Mouse (Mus musculus): ENCODE data around the gene Zmym3.
"Not testable (repeated sequence)": the region's sequence is repeated elsewhere in the genome, so short reads cannot be mapped to it uniquely, and the experiment has no call there.

Zmym3 gene

DNA sequence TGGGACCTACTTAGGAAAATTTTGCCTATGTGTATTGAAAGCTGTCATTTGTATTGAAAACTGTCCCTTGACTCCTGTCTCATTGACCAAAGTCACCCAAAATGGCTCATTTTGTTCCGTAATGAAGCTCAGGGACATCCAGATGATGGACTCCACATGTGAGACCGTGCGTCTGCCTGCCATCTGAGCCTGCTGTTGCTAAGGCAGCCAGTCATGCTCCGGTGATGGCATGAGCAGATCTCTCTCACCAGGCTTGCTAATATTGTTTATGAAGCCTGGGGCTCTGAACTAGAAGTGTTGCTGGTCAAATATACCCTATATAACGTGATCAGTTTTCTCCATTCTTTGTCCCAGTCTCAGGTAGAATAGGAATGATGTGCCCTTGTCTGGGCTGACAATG is 47.7 kb downstream of the Zmym3 start:
- no peak for DNase-seq (ENCODE audit: low spot score in 2 of 2)

GRCm38 (mm10) chrX:101370573-101370972 is 50.1 kb downstream of the Zmym3 start:
- no peak for DNase-seq (ENCODE audit: low spot score in 2 of 2)

DNA sequence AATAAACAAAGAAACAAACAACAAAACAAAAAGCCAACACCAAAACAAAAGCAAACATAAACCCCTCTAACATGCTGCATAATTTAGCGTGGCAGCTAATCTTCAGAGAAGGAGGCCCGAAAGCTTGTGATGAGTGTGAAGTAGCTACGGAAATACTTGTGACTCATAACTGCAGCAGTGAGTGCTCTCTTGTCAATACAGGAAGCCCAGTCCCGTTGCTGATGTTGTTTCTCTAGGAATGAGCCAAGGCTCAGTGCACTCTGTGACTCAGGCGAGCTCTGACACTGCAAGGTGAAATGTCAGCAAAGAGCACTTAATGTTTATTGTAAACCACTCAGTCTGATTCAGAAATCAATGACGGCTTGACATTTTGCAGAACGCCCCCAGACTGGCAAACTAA is 51.6 kb downstream of the Zmym3 start:
- DNase-seq (ENCODE audit: low spot score in 2 of 2) = no peak

GRCm38 (mm10) chrX:101358902-101359301 is 61.7 kb downstream of the Zmym3 start:
- DNase-seq (ENCODE audit: low spot score in 2 of 2) = not testable (repeated sequence)
